Mouse (Mus musculus) intestine, embryonic 14.5 days (tissue): ENCODE results near the gene Fbxw9. TPM values are rescaled to one million over a fixed set of nuclear protein-coding genes. Genes with fewer than 3 reads are reported as not detected.
A peak's percentile ranks its signal among the peaks of the same experiment; 100 is the strongest.

Experiments used
- ATAC-seq: fragments of 200-750 bp; cut with Nextera tagmentation; replicated peaks from 2 replicates; pipeline ENCODE4 v1.8.0; 2017; ENCODE audit warnings: low read depth, moderate number of reproducible peaks, moderate TSS enrichment, moderate library complexity; ENCODE audit not compliant: low FRiP score, low TSS enrichment
- DNase-seq: peaks from one replicate; pipeline ENCODE4 v3.0.0-alpha.2; 2018; ENCODE audit warnings: low spot score
- H3K27ac ChIP-seq: fragments of 300-500 bp; sonication (generic); 2 replicates; pipeline ENCODE4 v1.5.1; 2014; ENCODE audit warnings: low read depth, mild to moderate bottlenecking, control low read depth
- H3K27me3 ChIP-seq: fragments of 300-500 bp; sonication (generic); replicated peaks from 2 replicates; pipeline ENCODE4 v1.6.1; 2014; ENCODE audit warnings: low read length, control low read depth; ENCODE audit not compliant: control insufficient read depth, insufficient read depth
- H3K36me3 ChIP-seq: fragments of 300-500 bp; sonication (generic); 2 replicates; pipeline ENCODE4 v1.6.1; 2014; ENCODE audit warnings: low read length, control low read depth; ENCODE audit not compliant: control insufficient read depth, insufficient read depth
- H3K4me1 ChIP-seq: fragments of 300-500 bp; sonication (generic); replicated peaks from 2 replicates; pipeline ENCODE4 v1.6.1; 2014; ENCODE audit warnings: low read length, control low read depth, mixed read lengths; ENCODE audit not compliant: control insufficient read depth, insufficient read depth
- H3K4me2 ChIP-seq: fragments of 300-500 bp; sonication (generic); 2 replicates; pipeline ENCODE4 v1.6.1; 2014; ENCODE audit warnings: low read length
- H3K4me3 ChIP-seq: fragments of 300-500 bp; sonication (generic); 2 replicates; pipeline ENCODE4 v1.5.1; 2014; ENCODE audit warnings: low read depth, low read length, control low read depth, mixed read lengths
- H3K9ac ChIP-seq: fragments of 300-500 bp; sonication (generic); 2 replicates; pipeline ENCODE4 v1.6.1; 2014; ENCODE audit warnings: mild to moderate bottlenecking, low read length
- H3K9me3 ChIP-seq: fragments of 300-500 bp; sonication (generic); 2 replicates; pipeline ENCODE4 v1.6.1; 2016; ENCODE audit warnings: low read length, control low read depth; ENCODE audit not compliant: control insufficient read depth
- WGBS: fragments of 180-500 bp; shearing (Covaris S2); extraction: QIAGEN DNeasy Blood & Tissue Kit; methylation state at CpG from one replicate; pipeline ENCODE4 v1.1.7; 2014; 5-methylcytosine and 5-hydroxymethylcytosine counted together
- polyA plus RNA-seq: library from polyadenylated mRNA; unstranded; fragments of >200 nt; fragmentation: Nextera tagmentation; extraction: Ambion mirVana; gene quantifications from 2 replicates; pipeline ENCODE4 v1.2.1, GENCODE M21; 2014

Fbxw9 gene
- polyA plus RNA-seq, 1 experiment from 2014 or later: 26.9 TPM

- no peak for ATAC-seq
- peaks cover 14% of the 10 kb centered on the region for H3K4me1 ChIP-seq
These were observed 24.6 kb upstream of the Fbxw9 start for GRCm38 (mm10) chr8:85035165-85035727.

GRCm38 (mm10) chr8:85035728-85036310, 24.0 kb upstream of the Fbxw9 start:
- H3K4me2 ChIP-seq: peak overlapping the region; percentile 84
- 1% methylated on average over 15 of the region's 15 CpGs for WGBS

More at GRCm38 (mm10) chr8:85035165-85035727, 24.6 kb upstream of the Fbxw9 start:
- 4% methylated on average over 12 of the region's 12 CpGs for WGBS
- Histone ChIP-seq H3K9ac (peak overlapping the region; percentile 69), H3K4me2 (peak overlapping the region; percentile 84), H3K36me3 (peaks cover 40% of the 10 kb centered on the region), H3K27me3 (no peaks in the 10 kb centered on the region), H3K4me3 (peak overlapping the region; percentile 64), H3K9me3 (no peaks in the 10 kb centered on the region), H3K27ac (peak overlapping the region; percentile 99)
- peak; percentile 52 for DNase-seq

GRCm38 (mm10) chr8:85036381-85036717, 23.5 kb upstream of the Fbxw9 start:
- under 1% methylated on average over 9 of the region's 9 CpGs for WGBS
- Histone ChIP-seq H3K36me3 (peaks cover 41% of the 10 kb centered on the region), H3K4me1 (peaks cover 14% of the 10 kb centered on the region), H3K9ac (peak overlapping the region; percentile 69), H3K4me3 (peak overlapping the region; percentile 64), H3K9me3 (no peaks in the 10 kb centered on the region), H3K4me2 (peak overlapping the region; percentile 84), H3K27me3 (no peaks in the 10 kb centered on the region), H3K27ac (peak overlapping the region; percentile 99)
- DNase-seq (peak; percentile 88), ATAC-seq (peak; percentile 36)

More at GRCm38 (mm10) chr8:85035728-85036310, 24.0 kb upstream of the Fbxw9 start:
- Histone ChIP-seq H3K27me3 (no peaks in the 10 kb centered on the region), H3K4me3 (peak overlapping the region; percentile 64), H3K4me1 (peaks cover 14% of the 10 kb centered on the region), H3K9ac (peak overlapping the region; percentile 69), H3K9me3 (no peaks in the 10 kb centered on the region), H3K36me3 (peaks cover 40% of the 10 kb centered on the region), H3K27ac (peak overlapping the region; percentile 99)
- peak; percentile 66 for DNase-seq
- no peak for ATAC-seq

GRCm38 (mm10) chr8:85036718-85037365, 23.0 kb upstream of the Fbxw9 start, which contains the start of gene Tnpo2:
Tnpo2 (plus strand) TSS chr8:85036915.
- H3K9me3 ChIP-seq: no peaks in the 10 kb centered on the region
- ATAC-seq (peak; percentile 92), DNase-seq (peak; percentile 94)
- H3K4me1 ChIP-seq: peaks cover 14% of the 10 kb centered on the region
- H3K4me2 ChIP-seq: peak within 1 kb of the TSS; percentile 84
- peak within 1 kb of the TSS; percentile 64 for H3K4me3 ChIP-seq
- peaks cover 41% of the 10 kb centered on the region for H3K36me3 ChIP-seq
- H3K27me3 ChIP-seq: no peaks in the 10 kb centered on the region
- H3K9ac ChIP-seq: peak within 1 kb of the TSS; percentile 69
- WGBS: 1% methylated on average over 58 of the region's 59 CpGs
- peak within 1 kb of the TSS; percentile 99 for H3K27ac ChIP-seq

GRCm38 (mm10) chr8:85037366-85037680, 22.5 kb upstream of the Fbxw9 start:
- H3K36me3 ChIP-seq: peaks cover 41% of the 10 kb centered on the region
- H3K4me3 ChIP-seq: peak overlapping the region; percentile 64
- peaks cover 14% of the 10 kb centered on the region for H3K4me1 ChIP-seq
- H3K27me3 ChIP-seq: no peaks in the 10 kb centered on the region
- 0% methylated on average over 14 of the region's 14 CpGs for WGBS
- no peaks in the 10 kb centered on the region for H3K9me3 ChIP-seq
- H3K9ac ChIP-seq: peak overlapping the region; percentile 69
- peak overlapping the region; percentile 99 for H3K27ac ChIP-seq
- H3K4me2 ChIP-seq: peak overlapping the region; percentile 60
- DNase-seq (no peak), ATAC-seq (peak; percentile 56)

- WGBS: under 1% methylated on average over 57 of the region's 57 CpGs
These were observed 21.9 kb upstream of the Fbxw9 start for GRCm38 (mm10) chr8:85037681-85038531.

GRCm38 (mm10) chr8:85043619-85044018, 16.2 kb upstream of the Fbxw9 start:
- WGBS: 94% methylated on average over 6 of the region's 6 CpGs
- H3K27me3 ChIP-seq: no peaks in the 10 kb centered on the region

More at GRCm38 (mm10) chr8:85037681-85038531, 21.9 kb upstream of the Fbxw9 start:
- peak; percentile 83 for DNase-seq
- ATAC-seq: peak; percentile 4; the same call in 1 of the 2 replicates
- H3K36me3 ChIP-seq: peaks cover 40% of the 10 kb centered on the region
- H3K27ac ChIP-seq: peak overlapping the region; percentile 99
- H3K4me1 ChIP-seq: peaks cover 14% of the 10 kb centered on the region
- H3K4me3 ChIP-seq: peak overlapping the region; percentile 64
- H3K9ac ChIP-seq: peak overlapping the region; percentile 69
- no peaks in the 10 kb centered on the region for H3K9me3 ChIP-seq
- peak overlapping the region; percentile 60 for H3K4me2 ChIP-seq
- H3K27me3 ChIP-seq: no peaks in the 10 kb centered on the region

GRCm38 (mm10) chr8:85057367-85057766, 2.5 kb upstream of the Fbxw9 start:
- H3K9me3 ChIP-seq: no peaks in the 10 kb centered on the region
- no peaks in the 10 kb centered on the region for H3K27me3 ChIP-seq
- no peak overlapping the region for H3K9ac ChIP-seq
- DNase-seq: no peak
- WGBS: 81% methylated on average over 7 of the region's 7 CpGs
- H3K4me2 ChIP-seq: no peak overlapping the region
- no peak overlapping the region for H3K4me3 ChIP-seq
- ATAC-seq: no peak
- peaks cover 14% of the 10 kb centered on the region; the same call in 1 of the 2 replicates for H3K4me1 ChIP-seq
- H3K36me3 ChIP-seq: peaks cover 47% of the 10 kb centered on the region
- no peak overlapping the region for H3K27ac ChIP-seq

More at GRCm38 (mm10) chr8:85043619-85044018, 16.2 kb upstream of the Fbxw9 start:
- Histone ChIP-seq H3K4me2 (no peak overlapping the region), H3K9ac (no peak overlapping the region), H3K36me3 (peaks cover 87% of the 10 kb centered on the region), H3K9me3 (no peaks in the 10 kb centered on the region), H3K4me3 (no peak overlapping the region), H3K4me1 (peaks cover 6% of the 10 kb centered on the region), H3K27ac (no peak overlapping the region)
- ATAC-seq (no peak), DNase-seq (no peak)
